Mouse (Mus musculus) kidney, embryonic 16.5 days (tissue): ENCODE data around the gene Nedd9. TPM values are rescaled to one million over a fixed set of nuclear protein-coding genes. Genes with fewer than 3 reads are reported as not detected.
A peak's percentile ranks its signal among the peaks of the same experiment; 100 is the strongest.
"Not testable (repeated sequence)": the region's sequence is repeated elsewhere in the genome, so short reads cannot be mapped to it uniquely, and the experiment has no call there.

ENCODE experiments used
- ATAC-seq: fragments of 200-750 bp; cut with Nextera tagmentation; 2 replicates; pipeline ENCODE4 v1.8.0; 2017; ENCODE audit warnings: moderate TSS enrichment; ENCODE audit not compliant: low FRiP score, low TSS enrichment
- H3K27ac ChIP-seq: fragments of 300-500 bp; sonication (generic); 2 replicates; pipeline ENCODE4 v1.5.1; 2014; ENCODE audit warnings: low read length
- H3K27me3 ChIP-seq: fragments of 300-500 bp; sonication (generic); 2 replicates; pipeline ENCODE4 v1.6.1; 2014; ENCODE audit warnings: low read length, control low read depth, mixed read lengths; ENCODE audit not compliant: insufficient read depth
- H3K36me3 ChIP-seq: fragments of 300-500 bp; sonication (generic); 2 replicates; pipeline ENCODE4 v1.6.1; 2014; ENCODE audit warnings: low read length, control low read depth, mixed read lengths; ENCODE audit not compliant: insufficient read depth
- H3K4me1 ChIP-seq: fragments of 300-500 bp; sonication (generic); 2 replicates; pipeline ENCODE4 v1.6.1; 2014; ENCODE audit warnings: low read length, control low read depth, mixed read lengths; ENCODE audit not compliant: insufficient read depth
- H3K4me2 ChIP-seq: fragments of 300-500 bp; sonication (generic); replicated peaks from 2 replicates; pipeline ENCODE4 v1.6.1; 2014; ENCODE audit warnings: low read depth, low read length
- H3K4me3 ChIP-seq: fragments of 300-500 bp; sonication (generic); 2 replicates; pipeline ENCODE4 v1.5.1; 2014; ENCODE audit warnings: mild to moderate bottlenecking, low read length
- H3K9ac ChIP-seq: fragments of 300-500 bp; sonication (generic); replicated peaks from 2 replicates; pipeline ENCODE4 v1.6.1; 2014; ENCODE audit warnings: low read length
- H3K9me3 ChIP-seq: fragments of 300-500 bp; sonication (generic); 2 replicates; pipeline ENCODE4 v1.6.1; 2016; ENCODE audit warnings: low read length, control low read depth
- WGBS: fragments of 180-500 bp; shearing (Covaris S2); extraction: QIAGEN DNeasy Blood & Tissue Kit; methylation state at CpG from one replicate; pipeline ENCODE4 v1.1.7; 2014; 5-methylcytosine and 5-hydroxymethylcytosine counted together
- polyA plus RNA-seq: library from polyadenylated mRNA; unstranded; fragments of >200 nt; fragmentation: Nextera tagmentation; extraction: Ambion mirVana; gene quantifications from 2 replicates; pipeline ENCODE4 v1.2.1, GENCODE M21; 2015

The Nedd9 gene
- polyA plus RNA-seq, 1 experiment from 2014 or later, result 27.9 TPM

DNA sequence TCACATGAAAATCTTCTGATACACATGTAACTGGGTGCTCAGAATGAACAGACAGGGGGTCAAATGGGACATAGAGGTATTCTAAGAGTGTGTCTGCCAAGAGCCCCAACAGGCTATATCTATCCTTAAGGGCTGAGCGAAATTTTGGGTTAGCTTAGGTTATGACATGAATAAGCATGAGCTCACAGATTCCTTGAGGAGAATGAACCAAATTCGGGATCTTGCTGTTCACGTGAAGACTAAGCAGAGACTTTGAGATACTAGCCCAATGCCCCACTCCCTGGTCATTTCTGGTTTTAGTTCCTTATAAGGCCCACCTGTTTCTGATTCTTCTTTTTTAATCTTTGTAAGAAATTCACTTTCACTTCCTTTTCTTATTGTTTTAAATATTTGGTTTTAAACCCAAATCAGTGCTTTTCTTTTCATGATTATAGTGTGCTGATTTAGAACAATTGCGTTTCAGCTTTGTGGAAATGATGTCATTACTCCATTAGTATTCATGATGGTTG is 195.6 kb downstream of the Nedd9 start:
- H3K9me3 ChIP-seq, result no peaks in the 10 kb centered on the region
- H3K27ac ChIP-seq, result no peak overlapping the region
- H3K27me3 ChIP-seq, result no peaks in the 10 kb centered on the region
- H3K36me3 ChIP-seq, result no peaks in the 10 kb centered on the region
- no peak overlapping the region for H3K4me2 ChIP-seq
- 84% methylated on average over 4 of the region's 4 CpGs for WGBS
- H3K4me1 ChIP-seq, result no peaks in the 10 kb centered on the region
- ATAC-seq, result no peak
- H3K9ac ChIP-seq, result no peak overlapping the region
- no peak overlapping the region for H3K4me3 ChIP-seq

DNA sequence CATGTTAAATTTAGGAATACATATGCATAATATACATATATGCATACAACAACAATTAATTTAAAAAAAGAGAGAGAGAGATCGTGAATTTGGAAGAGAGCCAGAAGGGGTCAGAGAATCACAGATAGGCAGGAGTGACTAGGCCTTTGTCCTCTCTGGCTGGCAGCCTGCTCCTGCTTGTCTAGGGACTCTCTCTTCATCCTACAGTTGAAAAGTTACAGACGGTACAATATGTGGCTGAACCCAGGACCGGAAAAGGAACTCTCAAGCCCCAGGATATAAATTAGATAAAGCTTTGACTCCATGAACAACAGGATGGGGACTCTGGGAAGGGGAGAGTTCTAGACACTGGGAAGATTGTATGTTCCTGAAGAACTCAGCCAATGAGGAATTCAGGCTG is 200.9 kb downstream of the Nedd9 start:
- Histone ChIP-seq H3K9ac (no peak overlapping the region), H3K27me3 (no peaks in the 10 kb centered on the region), H3K4me1 (no peaks in the 10 kb centered on the region), H3K4me2 (no peak overlapping the region), H3K36me3 (no peaks in the 10 kb centered on the region), H3K9me3 (no peaks in the 10 kb centered on the region), H3K4me3 (no peak overlapping the region), H3K27ac (no peak overlapping the region)
- 61% methylated on average over 3 of the region's 3 CpGs for WGBS
- no peak for ATAC-seq

DNA sequence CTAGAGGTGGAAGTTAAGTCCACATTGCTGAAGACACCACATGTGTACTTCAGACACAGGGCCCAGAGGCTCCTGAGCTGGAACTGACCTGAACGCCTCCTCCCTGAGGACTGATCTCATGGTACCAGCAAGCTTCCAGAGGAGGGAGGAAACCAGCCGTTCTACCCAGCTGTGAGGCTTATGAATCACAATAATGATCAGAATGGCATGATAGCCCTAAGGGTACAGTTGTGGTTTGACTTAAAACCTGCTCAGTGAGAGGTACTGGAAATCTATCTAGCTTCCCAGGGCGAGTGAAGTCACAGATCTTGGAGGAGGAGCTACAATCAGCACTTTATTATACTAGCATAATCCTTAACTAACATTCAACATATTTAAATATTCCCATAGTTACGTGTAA is 201.7 kb downstream of the Nedd9 start:
- no peak overlapping the region for H3K27ac ChIP-seq
- no peaks in the 10 kb centered on the region for H3K4me1 ChIP-seq
- no peaks in the 10 kb centered on the region for H3K27me3 ChIP-seq
- H3K9ac ChIP-seq, result no peak overlapping the region
- no peak overlapping the region for H3K4me3 ChIP-seq
- no peak overlapping the region for H3K4me2 ChIP-seq
- WGBS, result 71% methylated on average over 4 of the region's 4 CpGs
- H3K9me3 ChIP-seq, result no peaks in the 10 kb centered on the region
- H3K36me3 ChIP-seq, result no peaks in the 10 kb centered on the region
- no peak for ATAC-seq

DNA sequence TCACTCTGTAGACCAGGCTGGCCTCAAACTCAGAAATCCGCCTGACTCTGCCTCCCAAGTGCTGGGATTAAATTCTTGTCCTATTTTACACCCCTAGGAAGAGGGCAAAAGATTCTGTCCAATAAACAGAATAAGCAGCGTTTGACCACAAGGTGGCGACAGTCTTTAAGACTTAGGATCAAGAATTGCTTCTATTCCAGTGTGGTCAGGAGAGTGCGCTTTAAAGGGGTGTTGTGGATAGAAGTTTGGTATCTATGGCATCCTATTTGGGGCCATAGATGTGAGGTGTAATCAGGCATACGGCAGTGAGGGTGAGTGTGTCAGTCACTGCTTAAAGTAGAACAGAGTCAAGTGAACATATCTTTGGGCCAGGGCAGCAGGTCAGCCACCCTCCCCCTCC is 203.9 kb downstream of the Nedd9 start:
- no peaks in the 10 kb centered on the region for H3K4me1 ChIP-seq
- H3K27ac ChIP-seq, result no peak overlapping the region
- no peaks in the 10 kb centered on the region for H3K27me3 ChIP-seq
- H3K9me3 ChIP-seq, result no peaks in the 10 kb centered on the region
- H3K9ac ChIP-seq, result no peak overlapping the region
- 28% methylated on average over 5 of the region's 5 CpGs for WGBS
- no peak overlapping the region for H3K4me3 ChIP-seq
- H3K4me2 ChIP-seq, result no peak overlapping the region
- no peaks in the 10 kb centered on the region for H3K36me3 ChIP-seq
- peak; percentile 12; the same call in 1 of the 2 replicates for ATAC-seq

DNA sequence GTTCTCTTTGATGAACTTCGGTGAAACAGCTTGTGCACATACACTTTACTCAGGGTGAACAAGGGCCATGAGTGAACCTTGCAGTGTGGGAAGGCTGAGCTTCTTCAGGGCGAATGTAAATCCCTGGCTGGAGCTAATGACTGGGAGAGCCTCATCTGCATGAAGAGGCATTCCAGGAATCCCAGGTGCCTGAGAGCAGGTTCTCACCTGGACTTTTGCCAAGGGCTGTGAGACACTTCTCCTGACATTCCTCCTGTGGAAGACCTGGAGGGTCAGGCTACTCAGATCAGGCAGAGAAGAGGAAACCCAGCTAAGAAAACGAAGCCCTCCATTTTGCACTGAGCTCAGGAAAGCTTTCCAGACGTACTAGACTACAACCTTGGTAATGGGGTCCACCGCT is 206.5 kb downstream of the Nedd9 start:
- H3K36me3 ChIP-seq, result no peaks in the 10 kb centered on the region
- peaks cover 3% of the 10 kb centered on the region; the same call in 1 of the 2 replicates for H3K9me3 ChIP-seq
- H3K27ac ChIP-seq, result no peak overlapping the region
- WGBS, result 65% methylated on average over 5 of the region's 5 CpGs
- H3K4me2 ChIP-seq, result no peak overlapping the region
- H3K4me1 ChIP-seq, result no peaks in the 10 kb centered on the region
- ATAC-seq, result no peak
- no peaks in the 10 kb centered on the region for H3K27me3 ChIP-seq
- H3K4me3 ChIP-seq, result no peak overlapping the region
- no peak overlapping the region for H3K9ac ChIP-seq

- no peaks in the 10 kb centered on the region for H3K36me3 ChIP-seq
- H3K4me2 ChIP-seq, result no peak within 1 kb of the TSS
- H3K27ac ChIP-seq, result no peak within 1 kb of the TSS
- H3K4me3 ChIP-seq, result no peak within 1 kb of the TSS
- H3K27me3 ChIP-seq, result no peaks in the 10 kb centered on the region
- peaks cover 3% of the 10 kb centered on the region; the same call in 1 of the 2 replicates for H3K9me3 ChIP-seq
- no peak within 1 kb of the TSS for H3K9ac ChIP-seq
- ATAC-seq, result no peak
- H3K4me1 ChIP-seq, result no peaks in the 10 kb centered on the region
- 92% methylated on average over 10 of the region's 10 CpGs for WGBS
Observed at GRCm38 (mm10) chr13:41273927-41274650, 213.1 kb downstream of the Nedd9 start, which contains the start of gene Gm17364. TSS of gene Gm17364 (minus strand) at chr13:41273977.

- Histone ChIP-seq H3K9me3 (peaks cover 8% of the 10 kb centered on the region; the same call in 1 of the 2 replicates), H3K27ac (no peak overlapping the region), H3K36me3 (no peaks in the 10 kb centered on the region), H3K9ac (no peak overlapping the region), H3K27me3 (no peaks in the 10 kb centered on the region), H3K4me2 (no peak overlapping the region), H3K4me1 (peaks cover 6% of the 10 kb centered on the region; the same call in 1 of the 2 replicates), H3K4me3 (no peak overlapping the region)
- ATAC-seq, result peak; percentile 61; the same call in 1 of the 2 replicates
- WGBS, result 32% methylated on average over 7 of the region's 7 CpGs
Observed at GRCm38 (mm10) chr13:41267827-41268408, 219.2 kb downstream of the Nedd9 start.

- H3K4me3 ChIP-seq, result no peak overlapping the region
- H3K9ac ChIP-seq, result no peak overlapping the region
- ATAC-seq, result no peak
- H3K4me2 ChIP-seq, result no peak overlapping the region
- peaks cover 11% of the 10 kb centered on the region; the same call in 1 of the 2 replicates for H3K9me3 ChIP-seq
- no peaks in the 10 kb centered on the region for H3K27me3 ChIP-seq
- no peak overlapping the region for H3K27ac ChIP-seq
- peaks cover 6% of the 10 kb centered on the region; the same call in 1 of the 2 replicates for H3K4me1 ChIP-seq
- WGBS, result 54% methylated on average over 4 of the region's 5 CpGs
- no peaks in the 10 kb centered on the region for H3K36me3 ChIP-seq
Observed at GRCm38 (mm10) chr13:41263304-41264006, 223.7 kb downstream of the Nedd9 start.

DNA sequence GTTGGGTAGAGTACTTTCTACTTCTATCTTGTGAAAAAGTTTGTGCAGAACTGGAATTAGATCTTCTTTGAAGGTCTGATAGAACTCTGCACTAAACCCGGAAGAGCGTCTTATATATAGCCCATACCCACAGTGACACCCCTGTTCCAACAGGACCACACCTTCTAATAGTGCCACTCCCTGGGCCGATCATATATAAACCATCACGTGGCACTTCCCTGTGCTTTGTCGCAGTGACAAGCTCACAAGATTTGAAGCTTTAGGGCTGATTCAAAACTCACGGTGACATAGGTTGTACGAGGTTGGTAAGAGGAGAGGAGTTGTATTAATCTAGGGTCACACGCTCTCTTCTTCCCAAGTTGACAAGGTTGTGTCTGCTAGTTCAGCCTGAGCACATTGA is 225.5 kb downstream of the Nedd9 start:
- H3K4me3 ChIP-seq, H3K4me1 ChIP-seq, ATAC-seq, H3K36me3 ChIP-seq, H3K27ac ChIP-seq, H3K4me2 ChIP-seq, H3K9ac ChIP-seq, H3K27me3 ChIP-seq: not testable (repeated sequence)
- WGBS, result 95% methylated on average over 8 of the region's 8 CpGs
- peaks cover 11% of the 10 kb centered on the region; the same call in 1 of the 2 replicates for H3K9me3 ChIP-seq
